In genomic region chrX:159963925-159964324, GRCm38 (mm10) we compare ENCODE assay signal across 9 mouse cellular contexts. TPM values are rescaled to one million over a fixed set of nuclear protein-coding genes. Genes with fewer than 3 reads are reported as not detected.
A peak's percentile ranks its signal among the peaks of the same experiment; 100 is the strongest.
DNase-seq lines count a peak whose midpoint lies in the region; TF ChIP-seq lines count a peak whose summit lies in the region.
"Had no signal": no experiment of that assay in that cellular context is flagged by ENCODE, and none has a peak within 500 bp of the region (broad histone marks: within the 10 kb centered on the region; RNA-seq: fewer than 3 reads in every experiment).

No protein-coding gene starts in this region.

- intact Hi-C loops in heart, postnatal 36 days (cut with DNase I), result loop anchor here (1.0 to 10.0 kb wide), 4 partner anchors 209 to 519 kb away; no protein-coding TSS in a partner anchor

- 97% methylated on average over 9 of the region's 9 CpGs for WGBS in kidney, adult 2 months

- H3K27me3 ChIP-seq in kidney, adult 2 months (replicated peaks; ENCODE audit: control insufficient read depth, insufficient read depth, low read length), result no peaks in the 10 kb centered on the region

- no peak for TF ChIP-seq POLR2A in kidney, adult 2 months (IDR thresholded peaks at IDR 0.05; ENCODE audit: low read depth, low read length)

- no peaks in the 10 kb centered on the region for H3K4me1 ChIP-seq in kidney, adult 2 months (ENCODE audit: control insufficient read depth, insufficient read depth, low read length)
- H3K4me1 ChIP-seq: midbrain, embryonic 12.5 days had no signal

- peak; percentile 91 for DNase-seq in heart, adult 11 months
- DNase-seq in heart, postnatal 36 days, result no peak
- peak; percentile 93 for DNase-seq in brain, adult 2 months (ENCODE audit: low read depth, low spot score)
- peak; percentile 90 for DNase-seq in cerebellum, adult 9-11 months
- peak; percentile 51 to 64 for DNase-seq in layer of hippocampus, postnatal 10 days (ENCODE audit: low spot score in 2 of 2)
- DNase-seq in kidney, adult 2 months, result no peak
- DNase-seq in lung, postnatal 14 days, result no peak
- DNase-seq in gastrocnemius, postnatal 10 days, result no peak

- no peak overlapping the region for H3K27ac ChIP-seq in kidney, adult 2 months (ENCODE audit: insufficient read depth, low read depth, low read length)
- H3K27ac ChIP-seq: midbrain, embryonic 12.5 days had no signal

- TF ChIP-seq CTCF in kidney, adult 2 months (conservative IDR thresholded peaks at IDR 0.05; ENCODE audit: insufficient read depth, insufficient read length, low read depth, low read length), result no peak

- H3K36me3 ChIP-seq in kidney, adult 2 months (ENCODE audit: control insufficient read depth, insufficient read depth, low read length), result no peaks in the 10 kb centered on the region
- H3K36me3 ChIP-seq: midbrain, embryonic 12.5 days had no signal

- H3K4me3 ChIP-seq in kidney, adult 2 months (ENCODE audit: insufficient read depth, low read depth, low read length), result no peak overlapping the region
- H3K4me3 ChIP-seq: midbrain, embryonic 12.5 days had no signal

RNA-seq across cellular contexts. Expression of gene Map3k15, which starts 24.3 kb away (rescaled TPM):
- under 1 TPM; 0.51 to 0.58 TPM for total RNA-seq in heart, postnatal 36 days (2021)
- total RNA-seq in layer of hippocampus, postnatal 10 days (2021), result 1 to 10 TPM in 1 of 2 experiments, under 1 TPM in 1; 0.71 to 1.4 TPM
- 10.9 and 11.3 TPM in 2 replicates for polyA plus RNA-seq in kidney, adult 2 months (2012; rRNA removed)
- total RNA-seq in gastrocnemius, postnatal 10 days (2021), result under 1 TPM; 0.16 to 0.41 TPM

Comparison
In these comparisons a context has a peak if more than half of its experiments do, and no peak if none do; other contexts are left out.
1. DNase-seq: peak in heart, adult 11 months (single experiment), brain, adult 2 months (single experiment), cerebellum, adult 9-11 months (single experiment) and layer of hippocampus, postnatal 10 days (2 of 2); none in heart, postnatal 36 days (0 of 2), kidney, adult 2 months (single experiment), lung, postnatal 14 days (single experiment) and gastrocnemius, postnatal 10 days (single experiment).